Mouse (Mus musculus): ENCODE measurements at regions not wholly inside any gene's neighbourhood (a gene's known extent, or its start where the extent isn't known, plus 50 kb on each side); places are given as distances from the start of the nearest gene placed in this dataset.

- 81% methylated on average over 10 of the region's 10 CpGs for WGBS
- no peak overlapping the region for H3K27ac ChIP-seq (replicated peaks)
- TF ChIP-seq CTCF (IDR thresholded peaks at IDR 0.05; ENCODE audit: low read depth) = no peak
- no peak for TF ChIP-seq EP300 (optimal IDR thresholded peaks at IDR 0.05)
Measured at GRCm38 (mm10) chr13:54285968-54286367, 85.2 kb upstream of the Cplx2 start.

GRCm38 (mm10) chr13:54286616-54287015, 84.5 kb upstream of the Cplx2 start:
- H3K4me2 ChIP-seq (replicated peaks; ENCODE audit: low read depth) = no peak overlapping the region
- no peak for ATAC-seq (ENCODE audit: low FRiP score, low TSS enrichment)
- no peak for DNase-seq (ENCODE audit: low spot score)
- H3K9ac ChIP-seq (ENCODE audit: low read length) = no peak overlapping the region
- H3K27ac ChIP-seq (replicated peaks) = no peak overlapping the region
- TF ChIP-seq CTCF (IDR thresholded peaks at IDR 0.05; ENCODE audit: low read depth) = no peak
- TF ChIP-seq EP300 (optimal IDR thresholded peaks at IDR 0.05) = no peak
- no peaks in the 10 kb centered on the region for H3K9me3 ChIP-seq (ENCODE audit: control insufficient read depth, low read length)
- H3K27me3 ChIP-seq (ENCODE audit: control insufficient read depth, insufficient read depth, low read length) = no peaks in the 10 kb centered on the region
- no peaks in the 10 kb centered on the region for H3K36me3 ChIP-seq (ENCODE audit: control insufficient read depth, insufficient read depth, low read length)
- 86% methylated on average over 11 of the region's 11 CpGs for WGBS
- H3K4me3 ChIP-seq (ENCODE audit: low read depth, low read length) = no peak overlapping the region
- no peaks in the 10 kb centered on the region for H3K4me1 ChIP-seq (replicated peaks; ENCODE audit: control insufficient read depth, insufficient read depth)

More at GRCm38 (mm10) chr13:54285968-54286367, 85.2 kb upstream of the Cplx2 start:
- no peak for ATAC-seq (ENCODE audit: low FRiP score, low TSS enrichment)
- H3K27me3 ChIP-seq (ENCODE audit: control insufficient read depth, insufficient read depth, low read length) = no peaks in the 10 kb centered on the region
- H3K4me3 ChIP-seq (ENCODE audit: low read depth, low read length) = no peak overlapping the region
- H3K4me1 ChIP-seq (replicated peaks; ENCODE audit: control insufficient read depth, insufficient read depth) = no peaks in the 10 kb centered on the region
- H3K9me3 ChIP-seq (ENCODE audit: control insufficient read depth, low read length) = no peaks in the 10 kb centered on the region
- no peak overlapping the region for H3K4me2 ChIP-seq (replicated peaks; ENCODE audit: low read depth)
- H3K9ac ChIP-seq (ENCODE audit: low read length) = no peak overlapping the region
- no peak for DNase-seq (ENCODE audit: low spot score)
- no peaks in the 10 kb centered on the region for H3K36me3 ChIP-seq (ENCODE audit: control insufficient read depth, insufficient read depth, low read length)

- Histone ChIP-seq H3K27ac (replicated peaks) (no peak overlapping the region), H3K4me2 (replicated peaks; ENCODE audit: low read depth) (no peak overlapping the region), H3K4me1 (replicated peaks; ENCODE audit: control insufficient read depth, insufficient read depth) (no peaks in the 10 kb centered on the region), H3K9ac (ENCODE audit: low read length) (no peak overlapping the region), H3K36me3 (ENCODE audit: control insufficient read depth, insufficient read depth, low read length) (no peaks in the 10 kb centered on the region), H3K27me3 (ENCODE audit: control insufficient read depth, insufficient read depth, low read length) (no peaks in the 10 kb centered on the region), H3K9me3 (ENCODE audit: control insufficient read depth, low read length) (no peaks in the 10 kb centered on the region), H3K4me3 (ENCODE audit: low read depth, low read length) (no peak overlapping the region)
- ATAC-seq (ENCODE audit: low FRiP score, low TSS enrichment) = no peak
- no peak for TF ChIP-seq CTCF (IDR thresholded peaks at IDR 0.05; ENCODE audit: low read depth)
- no peak for TF ChIP-seq EP300 (optimal IDR thresholded peaks at IDR 0.05)
- DNase-seq (ENCODE audit: low spot score) = no peak
- WGBS = 91% methylated on average over 9 of the region's 9 CpGs
Measured at GRCm38 (mm10) chr13:54290066-54290465, 81.1 kb upstream of the Cplx2 start.

DNA sequence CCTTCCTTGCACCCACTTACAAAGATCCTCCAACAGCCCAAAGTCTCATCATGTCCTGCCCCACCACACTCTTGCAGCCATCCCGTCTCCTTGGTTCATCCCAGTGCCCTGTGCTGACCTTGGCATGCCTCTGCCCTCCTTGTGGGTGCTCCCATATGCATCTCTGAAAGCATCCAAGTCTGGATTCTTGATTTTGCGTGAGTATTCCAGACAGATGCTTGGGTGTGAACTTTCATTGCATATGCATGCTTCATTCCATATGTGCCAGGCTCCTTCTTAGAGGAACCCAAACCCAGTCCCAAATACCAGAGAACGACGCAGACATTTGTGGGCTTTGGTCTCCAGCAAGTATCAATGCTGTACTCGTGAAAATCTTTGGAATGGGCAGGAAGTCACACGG, 78.8 kb upstream of the Cplx2 start:
- DNase-seq (ENCODE audit: low spot score) (no peak), ATAC-seq (ENCODE audit: low FRiP score, low TSS enrichment) (no peak)
- no peak overlapping the region for H3K9ac ChIP-seq (ENCODE audit: low read length)
- no peak overlapping the region for H3K4me2 ChIP-seq (replicated peaks; ENCODE audit: low read depth)
- 78% methylated on average over 6 of the region's 6 CpGs for WGBS
- no peaks in the 10 kb centered on the region for H3K9me3 ChIP-seq (ENCODE audit: control insufficient read depth, low read length)
- no peaks in the 10 kb centered on the region for H3K27me3 ChIP-seq (ENCODE audit: control insufficient read depth, insufficient read depth, low read length)
- H3K27ac ChIP-seq (replicated peaks) = no peak overlapping the region
- no peak for TF ChIP-seq EP300 (optimal IDR thresholded peaks at IDR 0.05)
- no peak for TF ChIP-seq CTCF (IDR thresholded peaks at IDR 0.05; ENCODE audit: low read depth)
- H3K4me1 ChIP-seq (replicated peaks; ENCODE audit: control insufficient read depth, insufficient read depth) = no peaks in the 10 kb centered on the region
- no peaks in the 10 kb centered on the region for H3K36me3 ChIP-seq (ENCODE audit: control insufficient read depth, insufficient read depth, low read length)
- H3K4me3 ChIP-seq (ENCODE audit: low read depth, low read length) = no peak overlapping the region

DNA sequence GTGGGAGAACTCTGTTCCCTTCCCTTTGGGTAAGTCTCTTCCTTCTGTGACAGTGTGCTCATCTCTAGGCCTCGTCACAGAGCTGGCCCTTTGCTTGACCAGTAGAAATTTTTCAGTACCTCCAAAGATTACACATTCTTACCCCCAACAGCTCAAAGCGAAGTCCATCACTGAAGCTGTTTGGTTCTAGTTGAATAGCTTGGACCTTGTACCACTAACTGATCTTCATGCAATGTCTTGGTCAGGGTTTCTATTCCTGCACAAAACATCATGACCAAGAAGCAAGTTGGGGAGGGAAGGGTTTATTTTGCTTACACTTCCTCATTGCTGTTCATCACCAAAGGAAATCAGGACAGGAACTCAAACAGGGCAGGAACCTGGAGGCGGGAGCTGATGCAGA, 78.1 kb upstream of the Cplx2 start:
- 94% methylated on average over 3 of the region's 3 CpGs for WGBS
- Histone ChIP-seq H3K9ac (ENCODE audit: low read length) (no peak overlapping the region), H3K9me3 (ENCODE audit: control insufficient read depth, low read length) (no peaks in the 10 kb centered on the region), H3K4me1 (replicated peaks; ENCODE audit: control insufficient read depth, insufficient read depth) (no peaks in the 10 kb centered on the region), H3K27me3 (ENCODE audit: control insufficient read depth, insufficient read depth, low read length) (no peaks in the 10 kb centered on the region), H3K4me2 (replicated peaks; ENCODE audit: low read depth) (no peak overlapping the region), H3K27ac (replicated peaks) (no peak overlapping the region), H3K4me3 (ENCODE audit: low read depth, low read length) (no peak overlapping the region), H3K36me3 (ENCODE audit: control insufficient read depth, insufficient read depth, low read length) (no peaks in the 10 kb centered on the region)
- TF ChIP-seq CTCF (IDR thresholded peaks at IDR 0.05; ENCODE audit: low read depth) (no peak), EP300 (optimal IDR thresholded peaks at IDR 0.05) (no peak)
- ATAC-seq (ENCODE audit: low FRiP score, low TSS enrichment) (no peak), DNase-seq (ENCODE audit: low spot score) (no peak)

- DNase-seq (ENCODE audit: low spot score) = no peak
- Histone ChIP-seq H3K9ac (ENCODE audit: low read length) (0 out of 2 replicates have a peak overlapping the region, but pooled peaks have one; percentile 8), H3K4me1 (replicated peaks; ENCODE audit: control insufficient read depth, insufficient read depth) (no peaks in the 10 kb centered on the region), H3K27ac (replicated peaks) (no peak overlapping the region), H3K4me2 (replicated peaks; ENCODE audit: low read depth) (no peak overlapping the region), H3K4me3 (ENCODE audit: low read depth, low read length) (no peak overlapping the region), H3K27me3 (ENCODE audit: control insufficient read depth, insufficient read depth, low read length) (no peaks in the 10 kb centered on the region), H3K9me3 (ENCODE audit: control insufficient read depth, low read length) (no peaks in the 10 kb centered on the region), H3K36me3 (ENCODE audit: control insufficient read depth, insufficient read depth, low read length) (no peaks in the 10 kb centered on the region)
- WGBS = 79% methylated on average over 5 of the region's 5 CpGs
- no peak for TF ChIP-seq EP300 (optimal IDR thresholded peaks at IDR 0.05)
- no peak for TF ChIP-seq CTCF (IDR thresholded peaks at IDR 0.05; ENCODE audit: low read depth)
- ATAC-seq (ENCODE audit: low FRiP score, low TSS enrichment) = no peak
Measured at GRCm38 (mm10) chr13:54295475-54296259, 75.5 kb upstream of the Cplx2 start.
